In genomic region chr19:47399709-47400108, GRCm38 (mm10) we compare ENCODE assay signal across 21 mouse cellular contexts.
A peak's percentile ranks its signal among the peaks of the same experiment; 100 is the strongest.
DNase-seq lines count a peak whose midpoint lies in the region; ATAC-seq and TF ChIP-seq lines count a peak whose summit lies in the region.
"Had no signal": no experiment of that assay in that cellular context is flagged by ENCODE, and none has a peak within 500 bp of the region (broad histone marks: within the 10 kb centered on the region; RNA-seq: fewer than 3 reads in every experiment).

No protein-coding gene starts in this region.

- ATAC-seq in embryonic facial prominence, embryonic 14.5 days (ENCODE audit: low read depth), result no peak
- ATAC-seq in liver, embryonic 16.5 days (ENCODE audit: low read depth), result no peak
- no peak for ATAC-seq in stomach, embryonic 16.5 days (ENCODE audit: insufficient read depth, low FRiP score)
- ATAC-seq in stomach, postnatal 0 days (ENCODE audit: low FRiP score, low TSS enrichment), result no peak
- ATAC-seq: activated CD4-positive, CD25-positive, alpha-beta regulatory T cell, adult 4 months; forebrain, embryonic 15.5 days; hindbrain, embryonic 16.5 days; Patski had no signal

- TF ChIP-seq EP300 in stomach, postnatal 0 days (optimal IDR thresholded peaks at IDR 0.05), result no peak

- no peaks in the 10 kb centered on the region for H3K9me3 ChIP-seq in embryonic facial prominence, embryonic 14.5 days (ENCODE audit: control insufficient read depth, low read length)
- no peaks in the 10 kb centered on the region for H3K9me3 ChIP-seq in embryonic facial prominence, embryonic 10.5 days
- no peaks in the 10 kb centered on the region for H3K9me3 ChIP-seq in liver, embryonic 16.5 days (replicated peaks; ENCODE audit: control insufficient read depth, low read length)
- no peaks in the 10 kb centered on the region for H3K9me3 ChIP-seq in stomach, embryonic 16.5 days (replicated peaks; ENCODE audit: control insufficient read depth, low read length)
- no peaks in the 10 kb centered on the region for H3K9me3 ChIP-seq in stomach, postnatal 0 days (ENCODE audit: control insufficient read depth, low read length)
- H3K9me3 ChIP-seq: forebrain, embryonic 15.5 days; heart, embryonic 10.5 days; hindbrain, embryonic 12.5 days had no signal

- WGBS in embryonic facial prominence, embryonic 14.5 days, result 44% methylated on average over 4 of the region's 4 CpGs
- 88% methylated on average over 4 of the region's 4 CpGs for WGBS in embryonic facial prominence, embryonic 10.5 days
- 80% methylated on average over 4 of the region's 4 CpGs for WGBS in liver, embryonic 16.5 days (ENCODE audit: insufficient replicate concordance)
- WGBS in stomach, embryonic 16.5 days, result 48% methylated on average over 4 of the region's 4 CpGs
- 39% methylated on average over 4 of the region's 4 CpGs for WGBS in stomach, postnatal 0 days

- peaks cover 34% of the 10 kb centered on the region for H3K4me1 ChIP-seq in embryonic facial prominence, embryonic 14.5 days (ENCODE audit: control insufficient read depth, insufficient read depth, low read length)
- H3K4me1 ChIP-seq in embryonic facial prominence, embryonic 10.5 days, result peaks cover 54% of the 10 kb centered on the region
- peaks cover 38% of the 10 kb centered on the region for H3K4me1 ChIP-seq in liver, embryonic 16.5 days (ENCODE audit: control insufficient read depth, low read depth, low read length)
- peaks cover 36% of the 10 kb centered on the region for H3K4me1 ChIP-seq in stomach, embryonic 16.5 days (ENCODE audit: control insufficient read depth, insufficient read depth, low read length)
- H3K4me1 ChIP-seq in stomach, postnatal 0 days (replicated peaks; ENCODE audit: control insufficient read depth, insufficient read depth), result peaks cover 12% of the 10 kb centered on the region
- H3K4me1 ChIP-seq: forebrain, embryonic 15.5 days had no signal

- no peaks in the 10 kb centered on the region for H3K27me3 ChIP-seq in embryonic facial prominence, embryonic 14.5 days (replicated peaks; ENCODE audit: control insufficient read depth, insufficient read depth, low read length)
- no peaks in the 10 kb centered on the region for H3K27me3 ChIP-seq in embryonic facial prominence, embryonic 10.5 days (replicated peaks; ENCODE audit: low read depth, poor library complexity, severe bottlenecking)
- no peaks in the 10 kb centered on the region for H3K27me3 ChIP-seq in liver, embryonic 16.5 days (ENCODE audit: control insufficient read depth, insufficient read depth, low read depth, low read length)
- no peaks in the 10 kb centered on the region for H3K27me3 ChIP-seq in stomach, embryonic 16.5 days (ENCODE audit: control insufficient read depth, insufficient read depth, low read length)
- H3K27me3 ChIP-seq in stomach, postnatal 0 days (ENCODE audit: control insufficient read depth, insufficient read depth, low read length), result no peaks in the 10 kb centered on the region
- H3K27me3 ChIP-seq: forebrain, embryonic 15.5 days; hindbrain, embryonic 12.5 days; Patski had no signal

- peak; percentile 90 for DNase-seq in embryonic facial prominence, embryonic 14.5 days (ENCODE audit: low spot score)
- DNase-seq in embryonic facial prominence, embryonic 10.5 days (ENCODE audit: low spot score), result no peak
- no peak for DNase-seq in liver
- no peak for DNase-seq in stomach, postnatal 0 days (ENCODE audit: low spot score)
- no peak for DNase-seq in right cerebral cortex, adult 18-20 months
- DNase-seq: adrenal gland, postnatal 14 days; cerebellum, adult 11-12 months; cerebellum, adult 9-10 months; cerebellum, postnatal 25 days; gastrocnemius, postnatal 36 days; heart, adult 18-20 months; heart, postnatal 10 days; heart, postnatal 4 days had no signal

- H3K36me3 ChIP-seq in embryonic facial prominence, embryonic 14.5 days (ENCODE audit: control insufficient read depth, insufficient read depth, low read length), result 0 out of 2 replicates have a peak, but pooled peaks cover 12% of the 10 kb centered on the region
- peaks cover 15% of the 10 kb centered on the region for H3K36me3 ChIP-seq in embryonic facial prominence, embryonic 10.5 days (replicated peaks)
- H3K36me3 ChIP-seq in liver, embryonic 16.5 days (ENCODE audit: control insufficient read depth, insufficient read depth), result no peaks in the 10 kb centered on the region
- H3K36me3 ChIP-seq in stomach, embryonic 16.5 days (ENCODE audit: control insufficient read depth, insufficient read depth, low read length), result no peaks in the 10 kb centered on the region
- no peaks in the 10 kb centered on the region for H3K36me3 ChIP-seq in stomach, postnatal 0 days (ENCODE audit: control insufficient read depth, insufficient read depth, low read length)
- H3K36me3 ChIP-seq: forebrain, embryonic 15.5 days had no signal

- no peak for TF ChIP-seq CTCF in stomach, postnatal 0 days (IDR thresholded peaks at IDR 0.05; ENCODE audit: low read depth)

- no peak overlapping the region for H3K4me3 ChIP-seq in embryonic facial prominence, embryonic 14.5 days (ENCODE audit: low read depth, low read length)
- no peak overlapping the region for H3K4me3 ChIP-seq in embryonic facial prominence, embryonic 10.5 days
- H3K4me3 ChIP-seq in liver, embryonic 16.5 days (ENCODE audit: low read depth, low read length), result no peak overlapping the region
- H3K4me3 ChIP-seq in stomach, embryonic 16.5 days (replicated peaks; ENCODE audit: low read length), result no peak overlapping the region
- no peak overlapping the region for H3K4me3 ChIP-seq in stomach, postnatal 0 days (ENCODE audit: low read depth, low read length)
- H3K4me3 ChIP-seq: forebrain, embryonic 15.5 days; heart, embryonic 10.5 days; hindbrain, embryonic 12.5 days had no signal

- H3K27ac ChIP-seq in embryonic facial prominence, embryonic 14.5 days (replicated peaks; ENCODE audit: low read depth, low read length), result no peak overlapping the region; the same call in 1 of the 2 replicates
- no peak overlapping the region for H3K27ac ChIP-seq in embryonic facial prominence, embryonic 10.5 days (replicated peaks)
- 0 out of 2 replicates have a peak overlapping the region, but pooled peaks have one; percentile 13 for H3K27ac ChIP-seq in liver, embryonic 16.5 days (ENCODE audit: low read length)
- H3K27ac ChIP-seq in stomach, embryonic 16.5 days (ENCODE audit: low read length), result 0 out of 2 replicates have a peak overlapping the region, but pooled peaks have one; percentile 13
- no peak overlapping the region for H3K27ac ChIP-seq in stomach, postnatal 0 days (replicated peaks)
- H3K27ac ChIP-seq: forebrain, embryonic 15.5 days; hindbrain, embryonic 12.5 days had no signal

- H3K9ac ChIP-seq in embryonic facial prominence, embryonic 14.5 days (ENCODE audit: low read depth, low read length), result no peak overlapping the region
- no peak overlapping the region for H3K9ac ChIP-seq in liver, embryonic 16.5 days (ENCODE audit: low read depth, low read length)
- no peak overlapping the region for H3K9ac ChIP-seq in stomach, embryonic 16.5 days (ENCODE audit: low read length)
- H3K9ac ChIP-seq in stomach, postnatal 0 days (ENCODE audit: low read length), result no peak overlapping the region
- H3K9ac ChIP-seq: forebrain, embryonic 15.5 days; hindbrain, embryonic 12.5 days had no signal

- H3K4me2 ChIP-seq in embryonic facial prominence, embryonic 14.5 days (ENCODE audit: low read depth, low read length), result no peak overlapping the region
- H3K4me2 ChIP-seq in liver, embryonic 16.5 days (ENCODE audit: low read depth, low read length), result no peak overlapping the region
- no peak overlapping the region for H3K4me2 ChIP-seq in stomach, embryonic 16.5 days (ENCODE audit: low read depth, low read length)
- H3K4me2 ChIP-seq in stomach, postnatal 0 days (replicated peaks; ENCODE audit: low read depth), result no peak overlapping the region
- H3K4me2 ChIP-seq: forebrain, embryonic 15.5 days; hindbrain, embryonic 12.5 days had no signal

Comparison
In these comparisons a context has a peak if more than half of its experiments do, and no peak if none do; other contexts are left out.
1. H3K27ac ChIP-seq: peak in liver, embryonic 16.5 days (single experiment) and stomach, embryonic 16.5 days (single experiment); none in embryonic facial prominence, embryonic 14.5 days (single experiment), embryonic facial prominence, embryonic 10.5 days (single experiment) and stomach, postnatal 0 days (single experiment).